Mouse (Mus musculus) embryonic facial prominence, embryonic 11.5 days (tissue): ENCODE results near the gene Oas1f. TPM values are rescaled to one million over a fixed set of nuclear protein-coding genes. Genes with fewer than 3 reads are reported as not detected.

Source experiments
- ATAC-seq: fragments of 200-750 bp; cut with Nextera tagmentation; replicated peaks from 2 replicates; pipeline ENCODE4 v1.8.0; 2017; ENCODE audit warnings: low read depth; ENCODE audit not compliant: insufficient number of reproducible peaks, low FRiP score, low TSS enrichment
- DNase-seq: peaks from one replicate; pipeline ENCODE4 v3.0.0-alpha.2; 2015; ENCODE audit warnings: low spot score
- H3K27ac ChIP-seq: fragments of 300-500 bp; sonication (generic); replicated peaks from 2 replicates; pipeline ENCODE4 v1.5.1; 2014; ENCODE audit warnings: mild to moderate bottlenecking, low read depth, low read length, control low read depth
- H3K27me3 ChIP-seq: fragments of 300-500 bp; sonication (generic); 2 replicates; pipeline ENCODE4 v1.6.1; 2014; ENCODE audit warnings: mild to moderate bottlenecking, low read length, moderate library complexity, mixed read lengths; ENCODE audit not compliant: control insufficient read depth, insufficient read depth
- H3K36me3 ChIP-seq: fragments of 300-500 bp; sonication (generic); replicated peaks from 2 replicates; pipeline ENCODE4 v1.6.1; 2014; ENCODE audit warnings: low read depth, mild to moderate bottlenecking, low read length, moderate library complexity, mixed read lengths; ENCODE audit not compliant: control insufficient read depth, insufficient read depth
- H3K4me1 ChIP-seq: fragments of 300-500 bp; sonication (generic); 2 replicates; pipeline ENCODE4 v1.6.1; 2014; ENCODE audit warnings: low read length, mixed read lengths; ENCODE audit not compliant: control insufficient read depth, insufficient read depth
- H3K4me2 ChIP-seq: fragments of 300-500 bp; sonication (generic); 2 replicates; pipeline ENCODE4 v1.6.1; 2014; ENCODE audit warnings: low read depth, mild to moderate bottlenecking, control low read depth, low read length, moderate library complexity
- H3K4me3 ChIP-seq: fragments of 300-500 bp; sonication (generic); 2 replicates; pipeline ENCODE4 v1.5.1; 2014; ENCODE audit warnings: low read depth, low read length, control low read depth
- H3K9ac ChIP-seq: fragments of 300-500 bp; sonication (generic); replicated peaks from 2 replicates; pipeline ENCODE4 v1.6.1; 2014; ENCODE audit warnings: mild to moderate bottlenecking, control low read depth, low read length
- H3K9me3 ChIP-seq: fragments of 300-500 bp; sonication (generic); replicated peaks from 2 replicates; pipeline ENCODE4 v1.6.1; 2016; ENCODE audit warnings: mild to moderate bottlenecking, low read length, inconsistent platforms, mixed read lengths; ENCODE audit not compliant: control insufficient read depth
- WGBS: fragments of 180-500 bp; shearing (Covaris S2); extraction: QIAGEN DNeasy Blood & Tissue Kit; methylation state at CpG from one replicate; pipeline ENCODE4 v1.1.7; 2014; 5-methylcytosine and 5-hydroxymethylcytosine counted together
- polyA plus RNA-seq: library from polyadenylated mRNA; unstranded; fragments of >200 nt; fragmentation: Nextera tagmentation; extraction: Ambion mirVana; gene quantifications from 2 replicates; pipeline ENCODE4 v1.2.1, GENCODE M21; 2014

Oas1f gene
- polyA plus RNA-seq, 1 experiment from 2014 or later: not detected

GRCm38 (mm10) chr5:120815949-120816348 lies 31.2 kb upstream of the Oas1f start:
- no peak overlapping the region for H3K27ac ChIP-seq
- ATAC-seq (no peak), DNase-seq (peak; percentile 27)
- 55% methylated on average over 3 of the region's 3 CpGs for WGBS
- no peaks in the 10 kb centered on the region for H3K27me3 ChIP-seq
- H3K9ac ChIP-seq: no peak overlapping the region
- no peaks in the 10 kb centered on the region for H3K9me3 ChIP-seq
- H3K4me1 ChIP-seq: no peaks in the 10 kb centered on the region
- H3K4me3 ChIP-seq: no peak overlapping the region
- H3K36me3 ChIP-seq: no peaks in the 10 kb centered on the region
- H3K4me2 ChIP-seq: no peak overlapping the region

- Histone ChIP-seq H3K9ac (no peak overlapping the region), H3K36me3 (no peaks in the 10 kb centered on the region), H3K4me3 (no peak overlapping the region), H3K4me1 (no peaks in the 10 kb centered on the region), H3K9me3 (no peaks in the 10 kb centered on the region), H3K27ac (no peak overlapping the region), H3K27me3 (no peaks in the 10 kb centered on the region), H3K4me2 (no peak overlapping the region)
- DNase-seq: no peak
- ATAC-seq: no peak
Observed at GRCm38 (mm10) chr5:120818999-120819398, 28.2 kb upstream of the Oas1f start.

- ATAC-seq (no peak), DNase-seq (no peak)
- Histone ChIP-seq H3K4me2 (no peak overlapping the region), H3K27ac (no peak overlapping the region), H3K9me3 (no peaks in the 10 kb centered on the region), H3K4me3 (no peak overlapping the region), H3K4me1 (no peaks in the 10 kb centered on the region), H3K9ac (no peak overlapping the region), H3K36me3 (no peaks in the 10 kb centered on the region), H3K27me3 (no peaks in the 10 kb centered on the region)
- WGBS: 80% methylated on average over 4 of the region's 4 CpGs
Observed at GRCm38 (mm10) chr5:120831031-120831430, 16.1 kb upstream of the Oas1f start.

GRCm38 (mm10) chr5:120833335-120834280 lies 13.6 kb upstream of the Oas1f start:
- Histone ChIP-seq H3K9ac (no peak overlapping the region), H3K27me3 (no peaks in the 10 kb centered on the region), H3K27ac (no peak overlapping the region), H3K36me3 (no peaks in the 10 kb centered on the region), H3K9me3 (no peaks in the 10 kb centered on the region), H3K4me1 (no peaks in the 10 kb centered on the region), H3K4me2 (no peak overlapping the region), H3K4me3 (no peak overlapping the region)
- 21% methylated on average over 17 of the region's 17 CpGs for WGBS
- ATAC-seq (no peak), DNase-seq (no peak)

GRCm38 (mm10) chr5:120836731-120837585 lies 10.2 kb upstream of the Oas1f start:
- Histone ChIP-seq H3K9ac (no peak overlapping the region), H3K27ac (no peak overlapping the region), H3K36me3 (no peaks in the 10 kb centered on the region), H3K4me3 (no peak overlapping the region), H3K9me3 (no peaks in the 10 kb centered on the region), H3K4me2 (no peak overlapping the region), H3K27me3 (no peaks in the 10 kb centered on the region), H3K4me1 (no peaks in the 10 kb centered on the region)
- DNase-seq: peak; percentile 53
- no peak for ATAC-seq
- 8% methylated on average over 8 of the region's 8 CpGs for WGBS

GRCm38 (mm10) chr5:120844713-120845112 lies 2.5 kb upstream of the Oas1f start:
- H3K36me3 ChIP-seq: no peaks in the 10 kb centered on the region

GRCm38 (mm10) chr5:120849601-120850136 lies 2.5 kb downstream of the Oas1f start:
- H3K27ac ChIP-seq: no peak overlapping the region
- no peaks in the 10 kb centered on the region for H3K36me3 ChIP-seq
- H3K27me3 ChIP-seq: no peaks in the 10 kb centered on the region
- no peaks in the 10 kb centered on the region; the same call in 1 of the 2 replicates for H3K9me3 ChIP-seq
- WGBS: 66% methylated on average over 3 of the region's 3 CpGs
- no peak overlapping the region for H3K9ac ChIP-seq
- ATAC-seq: no peak
- DNase-seq: peak; percentile 46
- H3K4me2 ChIP-seq: no peak overlapping the region
- H3K4me3 ChIP-seq: no peak overlapping the region
- no peaks in the 10 kb centered on the region for H3K4me1 ChIP-seq

More at GRCm38 (mm10) chr5:120844713-120845112, 2.5 kb upstream of the Oas1f start:
- no peak overlapping the region for H3K4me2 ChIP-seq
- H3K27ac ChIP-seq: no peak overlapping the region
- DNase-seq (no peak), ATAC-seq (no peak)
- 85% methylated on average over 3 of the region's 3 CpGs for WGBS
- H3K9ac ChIP-seq: no peak overlapping the region
- no peaks in the 10 kb centered on the region for H3K4me1 ChIP-seq
- no peaks in the 10 kb centered on the region for H3K27me3 ChIP-seq
- H3K4me3 ChIP-seq: no peak overlapping the region
- no peaks in the 10 kb centered on the region for H3K9me3 ChIP-seq
